Mouse (Mus musculus) lung, postnatal 10 days (tissue): ENCODE data around the gene Nfkbid.
"Not testable (repeated sequence)": the region's sequence is repeated elsewhere in the genome, so short reads cannot be mapped to it uniquely, and the experiment has no call there.

ENCODE experiments used
- DNase-seq: peaks from one replicate; pipeline ENCODE4 v3.0.0; 2021

The Nfkbid gene

GRCm38 (mm10) chr7:30474999-30475398 lies 53.5 kb downstream of the Nfkbid start:
- DNase-seq, result no peak

- not testable (repeated sequence) for DNase-seq
These were observed 54.6 kb downstream of the Nfkbid start for GRCm38 (mm10) chr7:30476136-30476535.

GRCm38 (mm10) chr7:30477415-30478381 lies 56.2 kb downstream of the Nfkbid start:
- no peak for DNase-seq
